Mouse (Mus musculus): Measurements from ENCODE around the gene 1700024B05Rik.
"Not testable (repeated sequence)": the region's sequence is repeated elsewhere in the genome, so short reads cannot be mapped to it uniquely, and the experiment has no call there.

The 1700024B05Rik gene

DNA sequence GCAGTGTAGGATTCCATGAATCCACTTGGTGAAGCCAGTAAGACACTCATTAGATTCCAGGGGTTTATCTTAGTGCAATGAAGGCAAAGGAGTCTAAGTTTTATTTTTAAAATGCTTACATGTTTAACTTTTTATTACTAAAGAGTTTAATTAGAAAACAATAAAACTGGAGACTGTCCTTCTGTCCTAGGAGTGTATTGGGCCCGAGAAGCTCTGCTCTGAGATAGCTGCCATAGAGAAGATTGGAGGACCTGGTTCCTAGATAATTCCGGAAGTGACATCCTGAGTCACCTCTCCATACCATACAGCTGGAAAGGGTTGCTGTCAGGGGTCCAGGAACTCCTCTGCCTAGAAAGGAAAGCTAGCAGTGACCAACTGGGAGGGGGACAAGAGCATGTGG lies at the start of gene 1700024B05Rik:
1700024B05Rik (plus strand) TSS at position 301 of the 400 bp plus-strand sequence.
- DNase-seq, result not testable (repeated sequence)

DNA sequence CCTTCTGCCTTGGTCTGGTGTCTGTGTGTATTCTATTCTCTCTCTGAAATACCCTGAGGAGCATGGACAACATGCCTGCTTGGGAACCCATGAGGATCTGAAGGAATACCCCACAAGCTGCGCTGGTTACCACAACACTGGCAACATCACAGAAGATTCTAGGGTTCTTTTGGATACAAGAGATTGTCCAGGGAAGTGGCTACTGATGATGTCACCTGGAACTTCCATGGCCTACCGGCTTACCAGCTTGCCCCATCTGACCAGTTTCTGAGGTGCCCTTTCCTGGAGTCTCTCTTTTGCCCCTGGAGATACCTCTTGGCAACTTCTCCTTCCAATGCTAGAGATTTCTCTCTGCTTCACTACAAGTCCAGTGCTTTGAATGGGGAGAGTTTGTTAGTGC lies 36.6 kb upstream of the 1700024B05Rik start, which contains the start of gene Gm7980:
Gm7980 (minus strand) TSS at position 101 of the 400 bp plus-strand sequence.
- not testable (repeated sequence) for DNase-seq

DNA sequence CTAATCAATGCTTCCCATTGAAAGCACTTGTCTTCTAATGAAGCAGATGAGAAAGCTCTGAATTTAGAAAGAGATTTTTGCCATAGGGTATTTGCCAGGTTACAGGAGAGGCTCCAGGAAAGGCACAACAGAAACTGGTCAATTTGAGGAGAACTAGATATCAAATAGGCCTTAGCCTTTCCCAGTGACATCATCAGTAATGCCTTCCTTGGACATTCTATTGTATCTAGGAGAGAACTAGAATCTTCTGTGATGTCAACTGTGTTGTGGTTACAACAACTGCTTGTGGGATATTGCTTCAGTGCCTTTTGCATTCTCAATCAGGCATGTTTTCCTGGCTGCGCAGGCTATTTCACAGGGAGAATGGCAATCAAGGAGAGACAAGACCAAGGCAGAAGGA lies 19.1 kb upstream of the 1700024B05Rik start, which contains the start of gene 1700049E17Rik1:
1700049E17Rik1 (plus strand) TSS at position 301 of the 400 bp plus-strand sequence.
- not testable (repeated sequence) for DNase-seq

DNA sequence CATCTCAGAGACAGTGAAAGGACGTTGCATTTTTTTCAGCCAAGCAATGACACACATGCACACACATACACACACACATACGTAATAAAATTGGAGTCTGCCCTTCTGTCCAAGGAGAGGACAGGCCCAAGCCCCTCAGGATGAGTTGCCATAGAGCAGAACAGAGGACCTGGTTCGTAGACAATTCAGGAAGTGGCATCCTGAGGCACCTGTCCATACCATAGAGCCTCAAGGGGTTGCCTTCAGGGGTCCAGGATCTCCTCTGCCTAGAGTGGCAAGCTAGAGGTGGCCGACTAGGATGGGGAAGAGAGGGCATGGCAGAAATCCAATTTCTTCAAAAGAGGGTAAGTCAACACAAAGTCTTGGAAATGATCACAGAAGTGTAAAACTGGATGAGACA lies 20.3 kb downstream of the 1700024B05Rik start:
- peak in 1 of 2 experiments; percentile 35 for DNase-seq

DNA sequence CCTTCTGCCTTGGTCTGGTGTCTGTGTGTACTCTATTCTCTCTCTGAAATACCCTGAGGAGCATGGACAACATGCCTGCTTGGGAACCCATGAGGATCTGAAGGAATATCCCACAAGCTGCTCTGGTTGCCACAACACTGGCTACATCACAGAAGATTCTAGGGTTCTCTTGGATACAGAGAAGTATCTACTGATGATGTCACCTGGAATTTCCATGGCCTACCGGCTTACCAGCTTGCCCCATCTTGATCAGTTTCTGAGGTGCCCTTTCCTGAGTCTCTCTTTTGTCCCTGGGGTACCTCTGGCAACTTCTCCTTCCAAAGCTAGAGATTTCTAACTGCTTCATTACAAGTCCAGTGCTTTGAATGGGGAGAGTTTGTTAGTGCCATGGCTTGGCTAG lies 24.0 kb downstream of the 1700024B05Rik start, which contains the start of gene Gm6401:
Gm6401 (minus strand) TSS at position 101 of the 400 bp plus-strand sequence.
- not testable (repeated sequence) for DNase-seq

DNA sequence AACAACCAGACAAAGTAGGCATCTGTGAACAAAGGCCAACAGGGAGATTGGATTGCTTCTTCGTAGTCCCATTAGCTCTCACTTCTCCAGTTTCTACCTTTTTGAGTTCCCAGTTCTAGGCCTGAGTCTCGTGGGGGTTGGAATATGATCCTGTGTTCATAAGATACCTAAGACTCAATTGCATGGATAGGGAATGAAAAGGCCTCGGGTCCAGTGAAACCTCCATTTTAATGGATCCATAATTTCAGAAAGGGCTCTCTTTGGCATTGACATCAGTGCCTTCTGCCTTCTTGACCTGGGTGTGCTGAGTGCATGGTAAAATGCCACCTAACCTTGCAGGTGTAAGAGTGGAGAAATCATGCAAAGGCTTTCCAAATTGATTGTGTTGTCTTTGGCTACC lies 24.8 kb downstream of the 1700024B05Rik start:
- DNase-seq, result not testable (repeated sequence)

DNA sequence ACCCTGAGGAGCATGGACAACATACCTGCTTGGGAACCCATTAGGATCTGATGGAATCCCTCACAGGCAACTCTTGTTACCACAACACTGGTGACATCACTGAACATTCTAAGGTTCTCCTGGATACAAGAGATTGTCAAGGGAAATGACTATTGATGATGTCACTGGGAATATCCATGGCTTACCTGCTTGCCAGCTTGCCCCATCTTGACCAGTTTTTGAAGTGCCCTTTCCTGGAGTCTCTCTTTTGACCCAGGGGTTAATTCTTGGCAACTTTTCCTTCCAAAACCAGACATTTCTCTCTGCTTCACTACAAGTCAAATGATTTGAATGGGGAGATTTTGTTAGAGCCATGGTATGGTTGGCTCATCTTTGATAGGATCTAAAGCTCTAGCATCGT lies 39.4 kb downstream of the 1700024B05Rik start, which contains the start of gene Gm3543:
Gm3543 (minus strand) TSS at position 101 of the 400 bp plus-strand sequence.
- DNase-seq, result not testable (repeated sequence)
